Mouse (Mus musculus): ENCODE data around the gene Olfr27. TPM values are rescaled to one million over a fixed set of nuclear protein-coding genes. Genes with fewer than 3 reads are reported as not detected.

Gene Olfr27
- polyA plus RNA-seq (2014; fragmentation: Nextera tagmentation; extraction: Ambion mirVana), result not detected in 2 replicates

DNA sequence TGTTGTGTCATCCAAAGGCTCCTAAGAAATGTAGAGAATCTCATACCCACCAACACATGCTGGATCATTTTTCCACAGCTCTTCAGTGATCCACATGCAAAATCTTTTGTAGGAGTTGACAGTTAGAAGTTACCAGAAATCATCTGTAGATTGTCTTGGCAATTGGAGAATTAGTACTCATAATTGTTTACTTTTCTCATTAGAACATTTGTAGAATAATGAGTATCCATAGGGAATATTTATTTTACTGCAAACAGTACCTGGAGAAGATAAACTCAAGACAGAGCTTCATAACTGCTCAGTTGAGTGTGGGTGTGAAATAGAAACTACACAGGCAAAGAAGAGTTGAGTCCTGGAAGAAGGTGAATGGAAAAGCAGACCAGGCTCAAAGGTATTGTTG is at the start of gene Olfr27:
Olfr27 (plus strand) TSS at position 301 of the 400 bp plus-strand sequence.
- no peak for ATAC-seq (ENCODE audit: insufficient number of reproducible peaks, insufficient read depth, low FRiP score, low read depth)
- no peaks in the 10 kb centered on the region for H3K36me3 ChIP-seq (ENCODE audit: control insufficient read depth, insufficient read depth, low read length)
- H3K4me2 ChIP-seq (replicated peaks; ENCODE audit: low read depth, low read length), result no peak within 1 kb of the TSS
- H3K9me3 ChIP-seq (ENCODE audit: control insufficient read depth, low read depth, low read length), result no peaks in the 10 kb centered on the region
- H3K9ac ChIP-seq (replicated peaks; ENCODE audit: low read depth, low read length), result no peak within 1 kb of the TSS
- no peak within 1 kb of the TSS for H3K4me3 ChIP-seq (ENCODE audit: low read depth, low read length)
- no peak within 1 kb of the TSS for H3K27ac ChIP-seq (ENCODE audit: low read length)
- H3K4me1 ChIP-seq (ENCODE audit: control insufficient read depth, insufficient read depth, low read length), result no peaks in the 10 kb centered on the region
- no peaks in the 10 kb centered on the region for H3K27me3 ChIP-seq (ENCODE audit: control insufficient read depth, insufficient read depth, low read length)

DNA sequence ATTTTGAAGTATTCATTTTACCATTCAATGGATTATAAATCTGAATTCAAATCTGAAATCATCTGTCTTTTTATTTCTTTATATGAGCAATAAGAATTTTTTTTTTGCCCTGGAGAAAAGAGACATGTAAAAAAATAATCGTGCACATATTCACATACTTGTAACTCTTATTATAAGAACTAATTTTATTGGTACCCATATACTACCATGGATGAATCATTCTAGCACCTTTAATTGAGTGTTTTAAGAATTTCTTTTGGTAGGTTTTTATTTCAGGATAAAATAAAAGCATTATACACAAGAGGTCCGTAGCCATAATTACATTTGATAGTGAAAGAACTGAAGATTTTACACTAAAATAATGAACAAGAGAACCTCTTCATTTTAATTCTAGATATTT is 49.1 kb upstream of the Olfr27 start, which contains the start of gene Olfr938:
Olfr938 (minus strand) TSS at position 101 of the 400 bp plus-strand sequence.
- Histone ChIP-seq H3K4me2 (replicated peaks; ENCODE audit: low read depth, low read length) (no peak within 1 kb of the TSS), H3K4me3 (ENCODE audit: low read depth, low read length) (no peak within 1 kb of the TSS), H3K4me1 (ENCODE audit: control insufficient read depth, insufficient read depth, low read length) (no peaks in the 10 kb centered on the region), H3K9ac (replicated peaks; ENCODE audit: low read depth, low read length) (no peak within 1 kb of the TSS), H3K9me3 (ENCODE audit: control insufficient read depth, low read depth, low read length) (no peaks in the 10 kb centered on the region), H3K36me3 (ENCODE audit: control insufficient read depth, insufficient read depth, low read length) (no peaks in the 10 kb centered on the region), H3K27me3 (ENCODE audit: control insufficient read depth, insufficient read depth, low read length) (no peaks in the 10 kb centered on the region), H3K27ac (ENCODE audit: low read length) (no peak within 1 kb of the TSS)
- no peak for ATAC-seq (ENCODE audit: insufficient number of reproducible peaks, insufficient read depth, low FRiP score, low read depth)
- WGBS, result 89% methylated on average over 2 of the region's 2 CpGs

DNA sequence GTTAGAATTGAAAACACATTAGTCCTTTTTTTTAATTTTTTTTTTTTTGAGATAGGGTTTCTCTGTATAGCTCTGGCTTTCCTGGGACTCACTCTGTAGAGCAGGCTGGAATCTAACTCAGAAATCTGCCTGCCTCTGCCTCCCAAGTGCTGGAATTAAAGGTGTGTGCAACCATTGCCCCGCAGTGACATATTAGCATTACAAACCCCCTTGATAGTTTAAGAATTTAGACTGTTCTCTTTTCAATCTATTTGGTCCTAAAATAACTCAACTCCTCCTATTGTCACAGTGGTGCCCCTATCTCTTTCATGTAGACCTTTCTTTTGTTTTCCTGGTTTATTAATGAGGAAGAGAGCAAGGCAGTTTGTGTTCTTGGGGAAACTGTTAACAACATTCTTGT is 605 bp upstream of the Olfr27 start:
- Histone ChIP-seq H3K9me3 (ENCODE audit: control insufficient read depth, low read depth, low read length) (no peaks in the 10 kb centered on the region), H3K36me3 (ENCODE audit: control insufficient read depth, insufficient read depth, low read length) (no peaks in the 10 kb centered on the region), H3K4me1 (ENCODE audit: control insufficient read depth, insufficient read depth, low read length) (no peaks in the 10 kb centered on the region), H3K4me3 (ENCODE audit: low read depth, low read length) (no peak overlapping the region), H3K27me3 (ENCODE audit: control insufficient read depth, insufficient read depth, low read length) (no peaks in the 10 kb centered on the region), H3K27ac (ENCODE audit: low read length) (no peak overlapping the region), H3K4me2 (replicated peaks; ENCODE audit: low read depth, low read length) (no peak overlapping the region), H3K9ac (replicated peaks; ENCODE audit: low read depth, low read length) (no peak overlapping the region)
- 72% methylated on average over 1 of the region's 1 CpGs for WGBS
- no peak for ATAC-seq (ENCODE audit: insufficient number of reproducible peaks, insufficient read depth, low FRiP score, low read depth)

DNA sequence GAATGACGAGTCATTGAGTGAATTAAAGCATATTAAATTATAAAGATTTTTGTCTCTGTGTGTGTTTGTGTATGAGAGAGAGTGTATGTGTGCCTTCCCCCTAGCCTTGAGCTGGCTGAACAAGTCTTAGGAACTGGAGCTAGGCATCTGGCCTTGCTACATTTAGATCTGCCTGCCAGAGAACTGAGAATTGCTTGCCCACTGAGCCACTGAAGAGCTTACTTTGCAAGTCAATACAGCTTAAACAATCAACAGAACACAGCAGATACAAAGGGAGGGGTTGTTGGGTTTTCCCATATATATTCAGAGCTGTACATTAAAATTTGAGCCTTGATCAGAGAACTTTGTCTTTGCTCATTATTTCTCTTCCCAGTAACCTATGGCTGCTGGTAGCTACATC is 24.5 kb downstream of the Olfr27 start:
- Histone ChIP-seq H3K27ac (ENCODE audit: low read length) (no peak overlapping the region), H3K9ac (replicated peaks; ENCODE audit: low read depth, low read length) (no peak overlapping the region), H3K27me3 (ENCODE audit: control insufficient read depth, insufficient read depth, low read length) (no peaks in the 10 kb centered on the region), H3K4me2 (replicated peaks; ENCODE audit: low read depth, low read length) (no peak overlapping the region), H3K4me1 (ENCODE audit: control insufficient read depth, insufficient read depth, low read length) (no peaks in the 10 kb centered on the region), H3K4me3 (ENCODE audit: low read depth, low read length) (no peak overlapping the region), H3K9me3 (ENCODE audit: control insufficient read depth, low read depth, low read length) (no peaks in the 10 kb centered on the region), H3K36me3 (ENCODE audit: control insufficient read depth, insufficient read depth, low read length) (no peaks in the 10 kb centered on the region)
- 65% methylated on average over 1 of the region's 1 CpGs for WGBS
- ATAC-seq (ENCODE audit: insufficient number of reproducible peaks, insufficient read depth, low FRiP score, low read depth), result no peak

DNA sequence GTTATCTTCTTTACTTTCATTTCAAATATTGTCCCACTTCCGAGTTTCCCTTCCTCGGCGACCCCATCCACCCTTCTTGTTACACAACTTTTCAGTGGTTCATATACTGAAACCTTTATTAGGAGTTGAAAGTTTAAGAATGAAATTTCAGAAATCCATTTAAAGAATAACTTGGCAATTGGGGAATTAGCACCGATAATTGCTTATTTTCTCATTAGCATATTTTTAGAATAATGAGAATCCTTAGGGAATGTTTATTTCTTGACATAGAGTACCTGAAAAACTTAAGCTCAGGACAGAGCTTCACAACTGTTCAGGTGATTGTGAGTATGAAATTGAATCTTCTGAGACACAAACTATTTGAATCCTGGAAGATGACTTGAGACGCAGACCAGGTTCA is 38.1 kb downstream of the Olfr27 start, which contains the start of gene Olfr943:
Olfr943 (plus strand) TSS at position 301 of the 400 bp plus-strand sequence.
- H3K4me1 ChIP-seq (ENCODE audit: control insufficient read depth, insufficient read depth, low read length), result no peaks in the 10 kb centered on the region
- no peak within 1 kb of the TSS for H3K4me2 ChIP-seq (replicated peaks; ENCODE audit: low read depth, low read length)
- H3K27me3 ChIP-seq (ENCODE audit: control insufficient read depth, insufficient read depth, low read length), result no peaks in the 10 kb centered on the region
- no peaks in the 10 kb centered on the region for H3K36me3 ChIP-seq (ENCODE audit: control insufficient read depth, insufficient read depth, low read length)
- H3K9me3 ChIP-seq (ENCODE audit: control insufficient read depth, low read depth, low read length), result no peaks in the 10 kb centered on the region
- ATAC-seq (ENCODE audit: insufficient number of reproducible peaks, insufficient read depth, low FRiP score, low read depth), result no peak
- no peak within 1 kb of the TSS for H3K27ac ChIP-seq (ENCODE audit: low read length)
- no peak within 1 kb of the TSS for H3K4me3 ChIP-seq (ENCODE audit: low read depth, low read length)
- H3K9ac ChIP-seq (replicated peaks; ENCODE audit: low read depth, low read length), result no peak within 1 kb of the TSS
- WGBS, result 94% methylated on average over 5 of the region's 5 CpGs

Other genes starting within 250 kb of the Olfr27 start
- gene Olfr930, start 198.3 kb upstream of the Olfr27 start, polyA plus RNA-seq (2014; fragmentation: Nextera tagmentation; extraction: Ambion mirVana), result not detected in 2 replicates
- not detected in 2 replicates for gene Olfr933, start 155.8 kb upstream of the Olfr27 start, polyA plus RNA-seq (2014; fragmentation: Nextera tagmentation; extraction: Ambion mirVana)
- not detected in 2 replicates for gene Olfr934, start 139.8 kb upstream of the Olfr27 start, polyA plus RNA-seq (2014; fragmentation: Nextera tagmentation; extraction: Ambion mirVana)
- not detected in 2 replicates for gene Olfr935, start 128.4 kb upstream of the Olfr27 start, polyA plus RNA-seq (2014; fragmentation: Nextera tagmentation; extraction: Ambion mirVana)
- not detected in 2 replicates for gene Olfr146, start 104.8 kb upstream of the Olfr27 start, polyA plus RNA-seq (2014; fragmentation: Nextera tagmentation; extraction: Ambion mirVana)
- not detected in 2 replicates for gene Olfr937, start 63.2 kb upstream of the Olfr27 start, polyA plus RNA-seq (2014; fragmentation: Nextera tagmentation; extraction: Ambion mirVana)
- gene Olfr938, start 49.2 kb upstream of the Olfr27 start, polyA plus RNA-seq (2014; fragmentation: Nextera tagmentation; extraction: Ambion mirVana), result not detected in 2 replicates
- not detected in 2 replicates for gene Olfr943, start 38.2 kb downstream of the Olfr27 start, polyA plus RNA-seq (2014; fragmentation: Nextera tagmentation; extraction: Ambion mirVana)
- not detected in 2 replicates for gene Olfr944, start 73.8 kb downstream of the Olfr27 start, polyA plus RNA-seq (2014; fragmentation: Nextera tagmentation; extraction: Ambion mirVana)
- not detected in 2 replicates for gene Olfr1537, start 121.9 kb downstream of the Olfr27 start, polyA plus RNA-seq (2014; fragmentation: Nextera tagmentation; extraction: Ambion mirVana)
- gene Olfr945, start 148.7 kb downstream of the Olfr27 start, polyA plus RNA-seq (2014; fragmentation: Nextera tagmentation; extraction: Ambion mirVana), result not detected in 2 replicates
- not detected in 2 replicates for gene Olfr948, start 197.9 kb downstream of the Olfr27 start, polyA plus RNA-seq (2014; fragmentation: Nextera tagmentation; extraction: Ambion mirVana)

All from stomach, embryonic 14.5 days (tissue).